Mouse (Mus musculus): ENCODE measurements at regions not wholly inside any gene's neighbourhood (a gene's known extent, or its start where the extent isn't known, plus 50 kb on each side); places are given as distances from the start of the nearest gene placed in this dataset.
A peak's percentile ranks its signal among the peaks of the same experiment; 100 is the strongest.

DNA sequence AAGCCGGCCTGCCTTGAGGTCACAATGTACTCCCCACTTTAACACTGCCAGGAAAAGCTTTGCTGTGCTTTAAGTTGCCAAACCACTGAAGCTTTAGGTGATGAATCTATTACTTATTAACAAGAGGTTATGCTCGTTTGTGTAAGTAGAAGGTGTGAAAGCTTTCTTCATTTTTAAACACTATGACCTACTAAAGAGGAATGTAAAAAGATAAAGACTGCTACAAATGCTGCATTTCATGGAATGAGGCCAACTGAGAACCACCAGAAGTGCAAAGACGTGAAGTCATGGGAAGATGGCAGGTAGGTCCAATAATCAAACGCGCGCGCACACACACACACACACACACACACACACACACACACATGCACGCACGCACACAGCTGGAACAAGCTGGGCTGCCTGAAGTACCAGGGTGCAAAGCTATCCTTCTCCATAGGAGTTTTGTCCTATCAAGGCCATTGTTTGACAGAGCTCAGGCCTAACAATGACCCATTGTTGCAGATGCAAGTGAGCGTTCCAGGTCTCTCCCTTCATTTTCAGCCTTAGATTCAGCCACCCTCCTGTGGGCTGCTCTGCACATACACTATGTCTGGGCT is 85.3 kb upstream of the Gm37988 start:
- H3K4me1 ChIP-seq (ENCODE audit: control insufficient read depth, insufficient read depth, low read length): no peaks in the 10 kb centered on the region
- H3K9ac ChIP-seq (ENCODE audit: low read length): no peak overlapping the region
- ATAC-seq (ENCODE audit: insufficient read depth, low FRiP score): peak; percentile 78
- no peak overlapping the region for H3K4me3 ChIP-seq (replicated peaks; ENCODE audit: low read length)
- H3K27me3 ChIP-seq (ENCODE audit: control insufficient read depth, insufficient read depth, low read length): no peaks in the 10 kb centered on the region
- WGBS: 61% methylated on average over 10 of the region's 10 CpGs
- H3K36me3 ChIP-seq (ENCODE audit: control insufficient read depth, insufficient read depth, low read length): no peaks in the 10 kb centered on the region
- no peak overlapping the region for H3K4me2 ChIP-seq (ENCODE audit: low read depth, low read length)
- no peak overlapping the region; the same call in 1 of the 2 replicates for H3K27ac ChIP-seq (ENCODE audit: low read length)
- no peaks in the 10 kb centered on the region for H3K9me3 ChIP-seq (replicated peaks; ENCODE audit: control insufficient read depth, low read length)

Measured in stomach, embryonic 16.5 days (tissue).